Mouse (Mus musculus) hindbrain, embryonic 11.5 days (tissue): ENCODE data around the gene Vmn2r60. TPM values are rescaled to one million over a fixed set of nuclear protein-coding genes. Genes with fewer than 3 reads are reported as not detected.
"Not testable (repeated sequence)": the region's sequence is repeated elsewhere in the genome, so short reads cannot be mapped to it uniquely, and the experiment has no call there.

Experiments used
- ATAC-seq: fragments of 200-750 bp; cut with Nextera tagmentation; 2 replicates; pipeline ENCODE4 v1.8.0; 2017; ENCODE audit warnings: mild to moderate bottlenecking, moderate TSS enrichment, moderate library complexity; ENCODE audit not compliant: low FRiP score
- DNase-seq: peaks from one replicate; pipeline ENCODE4 v3.0.0-alpha.2; 2015; ENCODE audit warnings: low spot score
- H3K27ac ChIP-seq: fragments of 300-500 bp; sonication (generic); 2 replicates; pipeline ENCODE4 v1.5.1; 2014; ENCODE audit warnings: mild to moderate bottlenecking, low read depth, low read length
- H3K27me3 ChIP-seq: fragments of 300-500 bp; sonication (generic); 2 replicates; pipeline ENCODE4 v1.6.1; 2014; ENCODE audit warnings: mild to moderate bottlenecking, low read length, moderate library complexity, mixed read lengths; ENCODE audit not compliant: control insufficient read depth, insufficient read depth
- H3K36me3 ChIP-seq: fragments of 300-500 bp; sonication (generic); 2 replicates; pipeline ENCODE4 v1.6.1; 2014; ENCODE audit warnings: mild to moderate bottlenecking, low read length, moderate library complexity, mixed read lengths; ENCODE audit not compliant: control insufficient read depth, insufficient read depth
- H3K4me1 ChIP-seq: fragments of 300-500 bp; sonication (generic); replicated peaks from 2 replicates; pipeline ENCODE4 v1.6.1; 2014; ENCODE audit warnings: low read length, mixed read lengths; ENCODE audit not compliant: control insufficient read depth, insufficient read depth
- H3K4me2 ChIP-seq: fragments of 300-500 bp; sonication (generic); replicated peaks from 2 replicates; pipeline ENCODE4 v1.6.1; 2014; ENCODE audit warnings: mild to moderate bottlenecking, low read depth, low read length
- H3K4me3 ChIP-seq: fragments of 300-500 bp; sonication (generic); 2 replicates; pipeline ENCODE4 v1.5.1; 2014; ENCODE audit warnings: low read depth, low read length
- H3K9ac ChIP-seq: fragments of 300-500 bp; sonication (generic); 2 replicates; pipeline ENCODE4 v1.6.1; 2014; ENCODE audit warnings: low read depth, low read length
- H3K9me3 ChIP-seq: fragments of 300-500 bp; sonication (generic); 2 replicates; pipeline ENCODE4 v1.6.1; 2016; ENCODE audit warnings: low read length; ENCODE audit not compliant: control insufficient read depth
- WGBS: fragments of 180-500 bp; shearing (Covaris S2); extraction: QIAGEN DNeasy Blood & Tissue Kit; methylation state at CpG from one replicate; pipeline ENCODE4 v1.1.7; 2014; 5-methylcytosine and 5-hydroxymethylcytosine counted together
- polyA plus RNA-seq: library from polyadenylated mRNA; unstranded; fragments of >200 nt; fragmentation: Nextera tagmentation; extraction: Ambion mirVana; gene quantifications from 2 replicates; pipeline ENCODE4 v1.2.1, GENCODE M21; 2014

Gene Vmn2r60
- not detected in 2 replicates for polyA plus RNA-seq

DNA sequence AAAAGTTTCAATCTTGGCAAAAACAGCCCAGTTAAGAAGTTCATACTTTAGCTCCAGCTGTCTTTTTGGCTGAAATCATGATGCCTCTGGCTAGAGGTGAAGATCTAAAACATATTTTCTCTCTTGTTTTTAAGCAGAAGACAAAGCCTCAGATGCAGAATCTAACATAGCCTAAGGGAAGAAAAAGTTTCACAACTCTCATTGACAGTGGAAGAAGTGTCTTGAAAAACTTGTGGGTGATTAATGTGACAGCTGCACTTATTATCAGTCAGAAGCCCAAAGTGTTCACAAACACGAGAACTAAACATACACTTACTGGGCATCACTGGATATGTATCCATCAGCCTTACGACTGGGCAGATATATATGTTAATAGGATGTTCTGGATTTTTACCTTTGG lies at the start of gene Vmn2r60:
Gene Vmn2r60 (plus strand): TSS at position 301 of the 400 bp plus-strand sequence.
- WGBS: 76% methylated on average over 2 of the region's 2 CpGs
- Histone ChIP-seq H3K27ac (no peak within 1 kb of the TSS), H3K36me3 (no peaks in the 10 kb centered on the region), H3K9ac (no peak within 1 kb of the TSS), H3K4me1 (no peaks in the 10 kb centered on the region), H3K9me3 (no peaks in the 10 kb centered on the region), H3K4me3 (no peak within 1 kb of the TSS), H3K27me3 (no peaks in the 10 kb centered on the region), H3K4me2 (no peak within 1 kb of the TSS)
- DNase-seq (no peak), ATAC-seq (no peak)

DNA sequence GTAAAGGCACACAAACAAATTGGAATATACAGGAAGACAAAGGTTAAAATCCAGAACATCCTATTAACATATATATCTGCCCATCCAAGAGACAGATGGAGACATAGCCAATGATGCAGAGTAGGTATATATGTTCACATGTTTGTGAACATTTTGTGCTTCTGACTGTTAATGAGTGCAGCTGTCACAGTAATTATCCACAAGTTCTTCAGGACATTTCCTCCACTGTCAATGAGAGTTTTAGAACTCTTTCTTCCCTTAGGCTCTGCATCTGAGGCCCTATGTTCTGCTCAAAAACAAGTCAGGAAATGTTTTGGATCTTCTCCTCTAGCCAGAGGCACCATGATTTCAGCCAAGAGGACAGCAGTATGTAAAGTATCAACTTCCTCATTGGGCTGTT lies 48.6 kb upstream of the Vmn2r60 start, which contains the start of gene Vmn2r59:
Gene Vmn2r59 (minus strand): TSS at position 101 of the 400 bp plus-strand sequence.
- Histone ChIP-seq H3K4me3 (no peak within 1 kb of the TSS), H3K9ac (no peak within 1 kb of the TSS), H3K4me2 (no peak within 1 kb of the TSS), H3K27ac (no peak within 1 kb of the TSS), H3K4me1 (no peaks in the 10 kb centered on the region), H3K9me3 (no peaks in the 10 kb centered on the region; the same call in 1 of the 2 replicates), H3K36me3 (no peaks in the 10 kb centered on the region), H3K27me3 (no peaks in the 10 kb centered on the region)
- ATAC-seq (no peak), DNase-seq (no peak)

DNA sequence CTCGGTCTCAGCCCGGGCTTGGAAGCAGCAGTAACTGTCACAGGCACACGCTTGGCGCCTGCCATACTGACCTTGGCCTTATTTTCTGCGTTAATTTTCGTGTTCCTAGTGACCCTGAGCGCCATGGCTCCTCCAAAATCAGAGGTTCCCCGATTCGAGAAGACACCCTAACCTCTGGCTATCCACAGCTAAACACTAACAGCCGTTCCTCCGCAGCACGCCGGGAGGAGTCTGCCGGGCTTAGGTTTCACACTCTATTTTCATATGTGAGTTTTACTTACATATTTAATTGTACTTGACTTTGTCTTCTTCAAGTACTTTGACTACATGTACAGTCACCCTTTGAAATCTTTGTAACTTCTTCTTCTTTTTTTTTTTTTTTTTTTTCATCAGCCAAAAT lies 509 bp upstream of the Vmn2r60 start:
- WGBS: 84% methylated on average over 11 of the region's 14 CpGs
- H3K4me3 ChIP-seq, DNase-seq, H3K9me3 ChIP-seq, ATAC-seq, H3K36me3 ChIP-seq, H3K4me2 ChIP-seq, H3K9ac ChIP-seq, H3K27ac ChIP-seq, H3K4me1 ChIP-seq, H3K27me3 ChIP-seq: not testable (repeated sequence)

Other genes with a start within 250 kb of the Vmn2r60 start
- not detected in 2 replicates for gene Vmn2r58, start 235.1 kb upstream of the Vmn2r60 start, polyA plus RNA-seq
- gene Vmn2r59, start 48.7 kb upstream of the Vmn2r60 start, polyA plus RNA-seq: not detected in 2 replicates
- gene Vmn2r61, start 152.3 kb downstream of the Vmn2r60 start, polyA plus RNA-seq: not detected in 2 replicates